Mouse (Mus musculus) megakaryocyte, embryonic 14.5 days (primary cell): ENCODE results near the gene Fbxo28.

Experiments used
- FLI1 ChIP-seq: IDR thresholded peaks from 2 replicates; pipeline ENCODE4 v1.6.1; 2012; ENCODE audit warnings: low read length, inconsistent platforms, mixed read lengths
- GATA1 ChIP-seq: IDR thresholded peaks from 3 replicates; pipeline ENCODE4 v1.6.1; 2012; ENCODE audit warnings: mixed read lengths, low read length, inconsistent platforms, borderline replicate concordance

- no peak for TF ChIP-seq GATA1
- no peak for TF ChIP-seq FLI1
Observed at GRCm38 (mm10) chr1:182376826-182377225, 35.4 kb upstream of the Fbxo28 start.
